In genomic region chr17:69157809-69158185, GRCm38 (mm10) we compare ENCODE assay signal across 9 mouse cellular contexts.
DNase-seq lines count a peak whose midpoint lies in the region; ATAC-seq and TF ChIP-seq lines count a peak whose summit lies in the region.
"Had no signal": no experiment of that assay in that cellular context is flagged by ENCODE, and none has a peak within 500 bp of the region (broad histone marks: within the 10 kb centered on the region; RNA-seq: fewer than 3 reads in every experiment).

No protein-coding gene starts in this region.

- 6% methylated on average over 11 of the region's 11 CpGs for WGBS in lung, embryonic 14.5 days
- 7% methylated on average over 11 of the region's 11 CpGs for WGBS in forebrain, embryonic 12.5 days
- 2% methylated on average over 11 of the region's 11 CpGs for WGBS in limb, embryonic 13.5 days
- 6% methylated on average over 11 of the region's 11 CpGs for whole genome bisulfite sequencing in stomach, embryonic 14.5 days
- WGBS in kidney, adult 2 months: 22% methylated on average over 11 of the region's 11 CpGs

- peak overlapping the region; percentile 88 for H3K4me3 ChIP-seq in lung, embryonic 14.5 days (ENCODE audit: low read depth, low read length)
- H3K4me3 ChIP-seq in forebrain, embryonic 12.5 days (replicated peaks): peak overlapping the region; percentile 71
- H3K4me3 ChIP-seq in limb, embryonic 13.5 days: peak overlapping the region; percentile 69
- H3K4me3 ChIP-seq in stomach, embryonic 14.5 days (ENCODE audit: low read depth, low read length): peak overlapping the region; percentile 88
- H3K4me3 ChIP-seq in kidney, adult 2 months (ENCODE audit: insufficient read depth, low read depth, low read length): no peak overlapping the region

- no peak for TF ChIP-seq CTCF in lung, embryonic 14.5 days (IDR thresholded peaks at IDR 0.05; ENCODE audit: low read depth)
- TF ChIP-seq CTCF in kidney, adult 2 months (conservative IDR thresholded peaks at IDR 0.05; ENCODE audit: insufficient read depth, insufficient read length, low read depth, low read length): no peak

- TF ChIP-seq POLR2A in kidney, adult 2 months (IDR thresholded peaks at IDR 0.05; ENCODE audit: low read depth, low read length): no peak

- H3K4me1 ChIP-seq in lung, embryonic 14.5 days (ENCODE audit: insufficient read depth): no peaks in the 10 kb centered on the region
- peaks cover 10% of the 10 kb centered on the region for H3K4me1 ChIP-seq in forebrain, embryonic 12.5 days
- peaks cover 23% of the 10 kb centered on the region for H3K4me1 ChIP-seq in limb, embryonic 13.5 days
- no peaks in the 10 kb centered on the region for H3K4me1 ChIP-seq in stomach, embryonic 14.5 days (ENCODE audit: control insufficient read depth, insufficient read depth, low read length)
- H3K4me1 ChIP-seq in kidney, adult 2 months (ENCODE audit: control insufficient read depth, insufficient read depth, low read length): no peaks in the 10 kb centered on the region
- H3K4me1 ChIP-seq: megakaryocyte, embryonic 14.5 days had no signal

- H3K27ac ChIP-seq in lung, embryonic 14.5 days (ENCODE audit: low read depth): no peak overlapping the region
- H3K27ac ChIP-seq in forebrain, embryonic 12.5 days: no peak overlapping the region
- H3K27ac ChIP-seq in limb, embryonic 13.5 days: peak overlapping the region; percentile 94
- no peak overlapping the region for H3K27ac ChIP-seq in stomach, embryonic 14.5 days (ENCODE audit: low read length)
- no peak overlapping the region for H3K27ac ChIP-seq in kidney, adult 2 months (ENCODE audit: insufficient read depth, low read depth, low read length)

- peak overlapping the region; percentile 90; the same call in 1 of the 2 replicates for H3K9ac ChIP-seq in lung, embryonic 14.5 days
- H3K9ac ChIP-seq in forebrain, embryonic 12.5 days: peak overlapping the region; percentile 84; the same call in 1 of the 2 replicates
- H3K9ac ChIP-seq in limb, embryonic 13.5 days: peak overlapping the region; percentile 91
- H3K9ac ChIP-seq in stomach, embryonic 14.5 days (replicated peaks; ENCODE audit: low read depth, low read length): no peak overlapping the region

- H3K36me3 ChIP-seq in lung, embryonic 14.5 days (ENCODE audit: insufficient read depth): no peaks in the 10 kb centered on the region
- no peaks in the 10 kb centered on the region for H3K36me3 ChIP-seq in forebrain, embryonic 12.5 days (replicated peaks)
- no peaks in the 10 kb centered on the region for H3K36me3 ChIP-seq in limb, embryonic 13.5 days
- no peaks in the 10 kb centered on the region for H3K36me3 ChIP-seq in stomach, embryonic 14.5 days (ENCODE audit: control insufficient read depth, insufficient read depth, low read length)
- no peaks in the 10 kb centered on the region for H3K36me3 ChIP-seq in kidney, adult 2 months (ENCODE audit: control insufficient read depth, insufficient read depth, low read length)

- ATAC-seq in lung, embryonic 14.5 days (ENCODE audit: insufficient read depth): peak; percentile 16; the same call in 1 of the 2 replicates
- ATAC-seq in forebrain, embryonic 12.5 days (ENCODE audit: low FRiP score): peak; percentile 12; the same call in 1 of the 2 replicates
- ATAC-seq in limb, embryonic 13.5 days (ENCODE audit: low FRiP score, low read depth): peak; percentile 55; the same call in 1 of the 2 replicates
- ATAC-seq in stomach, embryonic 14.5 days (ENCODE audit: insufficient number of reproducible peaks, insufficient read depth, low FRiP score, low read depth): no peak
- no peak for ATAC-seq in erythroid progenitor cell, adult 5-6 weeks (replicated peaks; ENCODE audit: low FRiP score, poor library complexity, severe bottlenecking)

- H3K4me2 ChIP-seq in lung, embryonic 14.5 days: peak overlapping the region; percentile 80
- H3K4me2 ChIP-seq in forebrain, embryonic 12.5 days: peak overlapping the region; percentile 82
- peak overlapping the region; percentile 70 for H3K4me2 ChIP-seq in limb, embryonic 13.5 days (replicated peaks)
- peak overlapping the region; percentile 75 for H3K4me2 ChIP-seq in stomach, embryonic 14.5 days (replicated peaks; ENCODE audit: low read depth, low read length)

- H3K9me3 ChIP-seq in lung, embryonic 14.5 days (ENCODE audit: low read depth, low read length): no peaks in the 10 kb centered on the region
- H3K9me3 ChIP-seq in forebrain, embryonic 12.5 days: no peaks in the 10 kb centered on the region
- H3K9me3 ChIP-seq in limb, embryonic 13.5 days: no peaks in the 10 kb centered on the region
- no peaks in the 10 kb centered on the region for H3K9me3 ChIP-seq in stomach, embryonic 14.5 days (ENCODE audit: control insufficient read depth, low read depth, low read length)

- 0 out of 2 replicates have a peak, but pooled peaks cover 4% of the 10 kb centered on the region for H3K27me3 ChIP-seq in lung, embryonic 14.5 days (ENCODE audit: insufficient read depth, low read length)
- H3K27me3 ChIP-seq in forebrain, embryonic 12.5 days: no peaks in the 10 kb centered on the region
- H3K27me3 ChIP-seq in limb, embryonic 13.5 days: no peaks in the 10 kb centered on the region
- no peaks in the 10 kb centered on the region for H3K27me3 ChIP-seq in stomach, embryonic 14.5 days (ENCODE audit: control insufficient read depth, insufficient read depth, low read length)
- peaks cover 2% of the 10 kb centered on the region; the same call in 1 of the 2 replicates for H3K27me3 ChIP-seq in kidney, adult 2 months (replicated peaks; ENCODE audit: control insufficient read depth, insufficient read depth, low read length)

- peak; percentile 41 for DNase-seq in lung, embryonic 14.5 days
- no peak for DNase-seq in lung, postnatal 10 days
- no peak for DNase-seq in adrenal gland, adult 2 months
- no peak for DNase-seq in kidney, adult 2 months

Comparison
In these comparisons a context has a peak if more than half of its experiments do, and no peak if none do; other contexts are left out.
1. ATAC-seq: peak in lung, embryonic 14.5 days (single experiment), forebrain, embryonic 12.5 days (single experiment) and limb, embryonic 13.5 days (single experiment); none in stomach, embryonic 14.5 days (single experiment) and erythroid progenitor cell, adult 5-6 weeks (single experiment).
2. Peak in every context shown above with its lines, with median percentiles within 50 percentile points of each other: H3K4me2 ChIP-seq.